Mouse (Mus musculus): ENCODE results near the gene Lamtor2.

GRCm38 (mm10) chr3:88569694-88570093 is 16.8 kb upstream of the Lamtor2 start:
- TF ChIP-seq CTCF (IDR thresholded peaks at IDR 0.05; ENCODE audit: control insufficient read depth, insufficient read depth, insufficient replicate concordance, low read depth, low read length) (no peak), POLR2A (IDR thresholded peaks at IDR 0.05; ENCODE audit: control insufficient read depth, low read depth, low read length) (no peak)

All from testis, adult 2 months (tissue).